In genomic region chr10:79987771-79988505, GRCm38 (mm10) we compare ENCODE assay signal across 8 mouse cellular contexts. TPM values are rescaled to one million over a fixed set of nuclear protein-coding genes. Genes with fewer than 3 reads are reported as not detected.
DNase-seq lines count a peak whose midpoint lies in the region; ATAC-seq and TF ChIP-seq lines count a peak whose summit lies in the region.

No protein-coding gene starts in this region.

- H3K4me3 ChIP-seq in kidney, embryonic 14.5 days (ENCODE audit: low read length): peak overlapping the region; percentile 52
- H3K4me3 ChIP-seq in embryonic facial prominence, embryonic 11.5 days (ENCODE audit: low read depth, low read length): peak overlapping the region; percentile 64
- peak overlapping the region; percentile 77 for H3K4me3 ChIP-seq in intestine, embryonic 16.5 days (ENCODE audit: low read length)
- peak overlapping the region; percentile 46 for H3K4me3 ChIP-seq in midbrain, postnatal 0 days (ENCODE audit: low read depth, low read length)

- peaks cover 22% of the 10 kb centered on the region for H3K36me3 ChIP-seq in kidney, embryonic 14.5 days (ENCODE audit: control insufficient read depth, insufficient read depth, low read length)
- peaks cover 7% of the 10 kb centered on the region; the same call in 1 of the 2 replicates for H3K36me3 ChIP-seq in embryonic facial prominence, embryonic 11.5 days (replicated peaks; ENCODE audit: control insufficient read depth, insufficient read depth, low read depth, low read length)
- peaks cover 7% of the 10 kb centered on the region for H3K36me3 ChIP-seq in intestine, embryonic 16.5 days (ENCODE audit: control insufficient read depth, insufficient read depth, low read length)
- no peaks in the 10 kb centered on the region for H3K36me3 ChIP-seq in midbrain, postnatal 0 days (ENCODE audit: insufficient read depth, low read length)

- H3K27me3 ChIP-seq in kidney, embryonic 14.5 days (ENCODE audit: control insufficient read depth, insufficient read depth, low read length): no peaks in the 10 kb centered on the region
- no peaks in the 10 kb centered on the region for H3K27me3 ChIP-seq in embryonic facial prominence, embryonic 11.5 days (ENCODE audit: control insufficient read depth, insufficient read depth, low read length)
- no peaks in the 10 kb centered on the region for H3K27me3 ChIP-seq in intestine, embryonic 16.5 days (replicated peaks; ENCODE audit: control insufficient read depth, insufficient read depth, low read length)
- H3K27me3 ChIP-seq in midbrain, postnatal 0 days (ENCODE audit: insufficient read depth, low read length): peaks cover 24% of the 10 kb centered on the region

- peaks cover 32% of the 10 kb centered on the region for H3K4me1 ChIP-seq in kidney, embryonic 14.5 days (ENCODE audit: control insufficient read depth, insufficient read depth, low read length)
- H3K4me1 ChIP-seq in embryonic facial prominence, embryonic 11.5 days (ENCODE audit: control insufficient read depth, insufficient read depth, low read length): peaks cover 3% of the 10 kb centered on the region
- peaks cover 50% of the 10 kb centered on the region for H3K4me1 ChIP-seq in intestine, embryonic 16.5 days (ENCODE audit: control insufficient read depth, insufficient read depth, low read length)
- H3K4me1 ChIP-seq in midbrain, postnatal 0 days (ENCODE audit: insufficient read depth, low read length): peaks cover 8% of the 10 kb centered on the region

- 10% methylated on average over 27 of the region's 27 CpGs for WGBS in kidney, embryonic 14.5 days
- 9% methylated on average over 27 of the region's 27 CpGs for WGBS in embryonic facial prominence, embryonic 11.5 days
- WGBS in intestine, embryonic 16.5 days: 14% methylated on average over 27 of the region's 27 CpGs
- WGBS in midbrain, postnatal 0 days: 12% methylated on average over 27 of the region's 27 CpGs

- no peak for ATAC-seq in kidney, embryonic 14.5 days (ENCODE audit: low FRiP score, low TSS enrichment)
- ATAC-seq in embryonic facial prominence, embryonic 11.5 days (replicated peaks; ENCODE audit: insufficient number of reproducible peaks, low FRiP score, low TSS enrichment, low read depth): no peak
- ATAC-seq in intestine, embryonic 16.5 days: no peak
- no peak for ATAC-seq in midbrain, postnatal 0 days (ENCODE audit: low FRiP score)

- H3K27ac ChIP-seq in kidney, embryonic 14.5 days (ENCODE audit: low read depth, low read length): peak overlapping the region; percentile 84
- peak overlapping the region; percentile 70 for H3K27ac ChIP-seq in embryonic facial prominence, embryonic 11.5 days (replicated peaks; ENCODE audit: low read depth, low read length)
- peak overlapping the region; percentile 96 for H3K27ac ChIP-seq in intestine, embryonic 16.5 days (ENCODE audit: low read length)
- no peak overlapping the region for H3K27ac ChIP-seq in midbrain, postnatal 0 days (ENCODE audit: low read depth, low read length)

- peaks cover 9% of the 10 kb centered on the region; the same call in 1 of the 2 replicates for H3K9me3 ChIP-seq in kidney, embryonic 14.5 days (ENCODE audit: control insufficient read depth, low read length)
- H3K9me3 ChIP-seq in embryonic facial prominence, embryonic 11.5 days (replicated peaks; ENCODE audit: control insufficient read depth, low read length): no peaks in the 10 kb centered on the region
- peaks cover 3% of the 10 kb centered on the region for H3K9me3 ChIP-seq in intestine, embryonic 16.5 days (ENCODE audit: control insufficient read depth, low read length)
- no peaks in the 10 kb centered on the region for H3K9me3 ChIP-seq in midbrain, postnatal 0 days (ENCODE audit: low read length)

- no peak for TF ChIP-seq CTCF in midbrain, postnatal 0 days (IDR thresholded peaks at IDR 0.05)

- peak overlapping the region; percentile 64 for H3K9ac ChIP-seq in kidney, embryonic 14.5 days (ENCODE audit: low read depth, low read length)
- peak overlapping the region; percentile 82 for H3K9ac ChIP-seq in embryonic facial prominence, embryonic 11.5 days (replicated peaks; ENCODE audit: low read length)
- H3K9ac ChIP-seq in intestine, embryonic 16.5 days (ENCODE audit: low read depth, low read length): peak overlapping the region; percentile 82
- peak overlapping the region; percentile 60 for H3K9ac ChIP-seq in midbrain, postnatal 0 days (replicated peaks; ENCODE audit: low read length, poor library complexity, severe bottlenecking)

- H3K4me2 ChIP-seq in kidney, embryonic 14.5 days (replicated peaks; ENCODE audit: low read depth, low read length): peak overlapping the region; percentile 59
- H3K4me2 ChIP-seq in embryonic facial prominence, embryonic 11.5 days (ENCODE audit: low read depth, low read length): peak overlapping the region; percentile 66
- H3K4me2 ChIP-seq in intestine, embryonic 16.5 days (ENCODE audit: low read depth, low read length): peak overlapping the region; percentile 78
- peak overlapping the region; percentile 75 for H3K4me2 ChIP-seq in midbrain, postnatal 0 days (ENCODE audit: low read depth, low read length, poor library complexity, severe bottlenecking)

- no peak for DNase-seq in kidney, adult 11 months
- peak; percentile 26 for DNase-seq in embryonic facial prominence, embryonic 11.5 days (ENCODE audit: low spot score)
- no peak for DNase-seq in midbrain, postnatal 0 days (ENCODE audit: low spot score)
- DNase-seq in spleen, postnatal 36 days (ENCODE audit: low spot score in 2 of 2): no peak
- no peak for DNase-seq in MN1 (ENCODE audit: low spot score)
- no peak for DNase-seq in cerebellum, adult 9-11 months

RNA-seq across cellular contexts. Expression of gene Cnn2, which starts 0.4 kb away (rescaled TPM):
- polyA plus RNA-seq in kidney, embryonic 14.5 days (2014; fragmentation: Nextera tagmentation; extraction: Ambion mirVana): 186 and 220 TPM in 2 replicates
- polyA plus RNA-seq in embryonic facial prominence, embryonic 11.5 days (2014; fragmentation: Nextera tagmentation; extraction: Ambion mirVana): 255 and 271 TPM in 2 replicates
- polyA plus RNA-seq in intestine, embryonic 16.5 days (2015; fragmentation: Nextera tagmentation; extraction: Ambion mirVana): 226 and 245 TPM in 2 replicates
- 14.8 and 19.5 TPM in 2 replicates for total RNA-seq in midbrain, postnatal 0 days (2014; rRNA removed)
- polyA plus RNA-seq in midbrain, postnatal 0 days (2015; fragmentation: Nextera tagmentation; extraction: Ambion mirVana): 12.6 and 12.8 TPM in 2 replicates

RNA-seq across cellular contexts. Expression of gene Tmem259, which starts 3.8 kb away (rescaled TPM):
- polyA plus RNA-seq in kidney, embryonic 14.5 days (2014; fragmentation: Nextera tagmentation; extraction: Ambion mirVana): 18.8 and 27.8 TPM in 2 replicates
- 13.4 and 13.7 TPM in 2 replicates for polyA plus RNA-seq in embryonic facial prominence, embryonic 11.5 days (2014; fragmentation: Nextera tagmentation; extraction: Ambion mirVana)
- polyA plus RNA-seq in intestine, embryonic 16.5 days (2015; fragmentation: Nextera tagmentation; extraction: Ambion mirVana): 7.0 and 9.7 TPM in 2 replicates
- total RNA-seq in midbrain, postnatal 0 days (2014; rRNA removed): 134 and 172 TPM in 2 replicates
- polyA plus RNA-seq in midbrain, postnatal 0 days (2015; fragmentation: Nextera tagmentation; extraction: Ambion mirVana): 26.2 and 29.3 TPM in 2 replicates

RNA-seq across cellular contexts. Expression of gene Abca7, which starts 8.4 kb away (rescaled TPM):
- polyA plus RNA-seq in kidney, embryonic 14.5 days (2014; fragmentation: Nextera tagmentation; extraction: Ambion mirVana): 1.8 and 2.7 TPM in 2 replicates
- polyA plus RNA-seq in embryonic facial prominence, embryonic 11.5 days (2014; fragmentation: Nextera tagmentation; extraction: Ambion mirVana): 0.98 and 1.3 TPM in 2 replicates
- 3.3 and 3.4 TPM in 2 replicates for polyA plus RNA-seq in intestine, embryonic 16.5 days (2015; fragmentation: Nextera tagmentation; extraction: Ambion mirVana)
- total RNA-seq in midbrain, postnatal 0 days (2014; rRNA removed): 9.3 TPM in 2 replicates
- 1.7 and 1.9 TPM in 2 replicates for polyA plus RNA-seq in midbrain, postnatal 0 days (2015; fragmentation: Nextera tagmentation; extraction: Ambion mirVana)

RNA-seq across cellular contexts. Expression of gene Grin3b, which starts 17.4 kb away (rescaled TPM):
- 0.19 and 0.29 TPM in 2 replicates for polyA plus RNA-seq in kidney, embryonic 14.5 days (2014; fragmentation: Nextera tagmentation; extraction: Ambion mirVana)
- polyA plus RNA-seq in embryonic facial prominence, embryonic 11.5 days (2014; fragmentation: Nextera tagmentation; extraction: Ambion mirVana): 0.21 and 0.22 TPM in 2 replicates
- 0.15 and 0.16 TPM in 2 replicates for polyA plus RNA-seq in intestine, embryonic 16.5 days (2015; fragmentation: Nextera tagmentation; extraction: Ambion mirVana)
- 0.42 and 2.2 TPM in 2 replicates for total RNA-seq in midbrain, postnatal 0 days (2014; rRNA removed)
- polyA plus RNA-seq in midbrain, postnatal 0 days (2015; fragmentation: Nextera tagmentation; extraction: Ambion mirVana): 0.11 and 0.21 TPM in 2 replicates

RNA-seq across cellular contexts. Expression of gene Wdr18, which starts 28.0 kb away (rescaled TPM):
- polyA plus RNA-seq in kidney, embryonic 14.5 days (2014; fragmentation: Nextera tagmentation; extraction: Ambion mirVana): 132 and 147 TPM in 2 replicates
- polyA plus RNA-seq in embryonic facial prominence, embryonic 11.5 days (2014; fragmentation: Nextera tagmentation; extraction: Ambion mirVana): 118 and 123 TPM in 2 replicates
- polyA plus RNA-seq in intestine, embryonic 16.5 days (2015; fragmentation: Nextera tagmentation; extraction: Ambion mirVana): 86.2 and 96.6 TPM in 2 replicates
- total RNA-seq in midbrain, postnatal 0 days (2014; rRNA removed): 72.6 and 87.6 TPM in 2 replicates
- 102 and 116 TPM in 2 replicates for polyA plus RNA-seq in midbrain, postnatal 0 days (2015; fragmentation: Nextera tagmentation; extraction: Ambion mirVana)

Comparison
In these comparisons a context has a peak if more than half of its experiments do, and no peak if none do; other contexts are left out.
1. RNA of gene Cnn2, which starts 0.4 kb away (polyA plus RNA-seq): 255 to 271 TPM in embryonic facial prominence, embryonic 11.5 days, 226 to 245 TPM in intestine, embryonic 16.5 days and 186 to 220 TPM in kidney, embryonic 14.5 days; 12.6 to 12.8 TPM in midbrain, postnatal 0 days; every median in the first group is over 10 times any median in the second.
2. Peak in every context shown above with its lines, with median percentiles within 50 percentile points of each other: H3K4me2 ChIP-seq, H3K4me3 ChIP-seq and H3K9ac ChIP-seq.